Comparison of ENCODE assay signal across 8 mouse cellular contexts in the genomic region with DNA sequence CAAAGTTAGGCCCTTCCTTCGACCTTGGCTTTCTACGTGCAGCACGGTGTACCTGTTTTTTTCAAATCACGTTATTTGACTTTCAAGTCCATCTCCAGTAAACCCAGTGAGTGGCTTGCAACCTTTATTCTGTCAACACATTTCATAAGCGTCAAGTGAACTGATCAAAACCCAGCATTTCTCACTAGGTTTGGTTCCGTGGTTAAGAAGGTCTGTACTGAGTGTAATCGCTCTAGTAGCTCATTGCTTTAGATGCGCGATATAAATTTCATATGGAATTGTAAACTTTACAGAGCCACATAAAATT. TPM values are rescaled to one million over a fixed set of nuclear protein-coding genes. Genes with fewer than 3 reads are reported as not detected.
DNase-seq lines count a peak whose midpoint lies in the region; ATAC-seq and TF ChIP-seq lines count a peak whose summit lies in the region.
"Had no signal": no experiment of that assay in that cellular context is flagged by ENCODE, and none has a peak within 500 bp of the region (broad histone marks: within the 10 kb centered on the region; RNA-seq: fewer than 3 reads in every experiment).

No protein-coding gene starts in this region.

- TF ChIP-seq CTCF in small intestine, adult 2 months (IDR thresholded peaks at IDR 0.05; ENCODE audit: extremely low read depth, insufficient read length, insufficient replicate concordance, low read depth, low read length), result no peak

- peaks cover 33% of the 10 kb centered on the region for H3K36me3 ChIP-seq in lung, embryonic 15.5 days
- H3K36me3 ChIP-seq in embryonic facial prominence, embryonic 14.5 days (ENCODE audit: control insufficient read depth, insufficient read depth, low read length), result peaks cover 35% of the 10 kb centered on the region
- no peaks in the 10 kb centered on the region; the same call in 1 of the 2 replicates for H3K36me3 ChIP-seq in limb, embryonic 11.5 days (ENCODE audit: control insufficient read depth, insufficient read depth, low read length)
- peaks cover 17% of the 10 kb centered on the region for H3K36me3 ChIP-seq in small intestine, adult 2 months (ENCODE audit: control insufficient read depth, insufficient read depth, low read length)

- H3K4me3 ChIP-seq in lung, embryonic 15.5 days, result peak overlapping the region; percentile 96
- H3K4me3 ChIP-seq in embryonic facial prominence, embryonic 14.5 days (ENCODE audit: low read depth, low read length), result peak overlapping the region; percentile 95
- peak overlapping the region; percentile 55 for H3K4me3 ChIP-seq in limb, embryonic 11.5 days (ENCODE audit: low read depth, low read length)
- peak overlapping the region; percentile 91 for H3K4me3 ChIP-seq in small intestine, adult 2 months (ENCODE audit: low read depth, low read length)

- H3K27ac ChIP-seq in lung, embryonic 15.5 days, result peak overlapping the region; percentile 86
- H3K27ac ChIP-seq in embryonic facial prominence, embryonic 14.5 days (replicated peaks; ENCODE audit: low read depth, low read length), result peak overlapping the region; percentile 89
- peak overlapping the region; percentile 38; the same call in 1 of the 2 replicates for H3K27ac ChIP-seq in limb, embryonic 11.5 days (replicated peaks; ENCODE audit: low read depth, low read length)
- H3K27ac ChIP-seq in small intestine, adult 2 months (ENCODE audit: insufficient read depth, low read depth, low read length), result peak overlapping the region; percentile 26; the same call in 1 of the 2 replicates

- peak overlapping the region; percentile 55 for H3K4me2 ChIP-seq in lung, embryonic 15.5 days
- peak overlapping the region; percentile 80 for H3K4me2 ChIP-seq in embryonic facial prominence, embryonic 14.5 days (ENCODE audit: low read depth, low read length)
- H3K4me2 ChIP-seq in limb, embryonic 11.5 days (ENCODE audit: low read depth, severe bottlenecking), result peak overlapping the region; percentile 62

- DNase-seq in lung, adult 18-20 months, result no peak
- no peak for DNase-seq in embryonic facial prominence, embryonic 14.5 days (ENCODE audit: low spot score)
- no peak for DNase-seq in limb, embryonic 11.5 days (ENCODE audit: low spot score)
- no peak for DNase-seq in urinary bladder, postnatal 14 days (ENCODE audit: low spot score)
- no peak for DNase-seq in kidney, postnatal 36 days

- H3K4me1 ChIP-seq in lung, embryonic 15.5 days, result peaks cover 13% of the 10 kb centered on the region
- peaks cover 10% of the 10 kb centered on the region for H3K4me1 ChIP-seq in embryonic facial prominence, embryonic 14.5 days (ENCODE audit: control insufficient read depth, insufficient read depth, low read length)
- no peaks in the 10 kb centered on the region for H3K4me1 ChIP-seq in limb, embryonic 11.5 days (ENCODE audit: control insufficient read depth, insufficient read depth, low read length)
- H3K4me1 ChIP-seq in small intestine, adult 2 months (ENCODE audit: control insufficient read depth, insufficient read depth, insufficient read length, low read length), result no peaks in the 10 kb centered on the region; the same call in 1 of the 2 replicates

- H3K9ac ChIP-seq in lung, embryonic 15.5 days, result peak overlapping the region; percentile 92
- peak overlapping the region; percentile 92 for H3K9ac ChIP-seq in embryonic facial prominence, embryonic 14.5 days (ENCODE audit: low read depth, low read length)
- H3K9ac ChIP-seq in limb, embryonic 11.5 days (ENCODE audit: low read length), result peak overlapping the region; percentile 76

- TF ChIP-seq POLR2A in small intestine, adult 2 months (IDR thresholded peaks at IDR 0.05; ENCODE audit: low read depth, low read length), result no peak

- 4% methylated on average over 9 of the region's 9 CpGs for WGBS in lung, embryonic 15.5 days
- WGBS in embryonic facial prominence, embryonic 14.5 days, result 2% methylated on average over 9 of the region's 9 CpGs
- WGBS in limb, embryonic 11.5 days, result 5% methylated on average over 9 of the region's 9 CpGs
- 2% methylated on average over 9 of the region's 9 CpGs for WGBS in small intestine, adult 2 months

- no peak for ATAC-seq in lung, embryonic 15.5 days (ENCODE audit: borderline replicate concordance, extremely low read depth, low FRiP score, low TSS enrichment)
- no peak for ATAC-seq in embryonic facial prominence, embryonic 14.5 days (ENCODE audit: low read depth)
- no peak for ATAC-seq in limb, embryonic 11.5 days (ENCODE audit: insufficient number of reproducible peaks, low FRiP score, low TSS enrichment, low read depth)

- H3K9me3 ChIP-seq in lung, embryonic 15.5 days, result no peaks in the 10 kb centered on the region
- no peaks in the 10 kb centered on the region for H3K9me3 ChIP-seq in embryonic facial prominence, embryonic 14.5 days (ENCODE audit: control insufficient read depth, low read length)
- no peaks in the 10 kb centered on the region for H3K9me3 ChIP-seq in limb, embryonic 11.5 days (ENCODE audit: control insufficient read depth, low read length)

- no peaks in the 10 kb centered on the region for H3K27me3 ChIP-seq in lung, embryonic 15.5 days
- no peaks in the 10 kb centered on the region for H3K27me3 ChIP-seq in embryonic facial prominence, embryonic 14.5 days (replicated peaks; ENCODE audit: control insufficient read depth, insufficient read depth, low read length)
- H3K27me3 ChIP-seq in limb, embryonic 11.5 days (ENCODE audit: control insufficient read depth, insufficient read depth, low read length), result no peaks in the 10 kb centered on the region
- no peaks in the 10 kb centered on the region for H3K27me3 ChIP-seq in small intestine, adult 2 months (ENCODE audit: control insufficient read depth, insufficient read depth, low read length)

RNA-seq across cellular contexts. Expression of a gene that starts 0.5 kb away (rescaled TPM):
- polyA plus RNA-seq in lung, embryonic 15.5 days (2015; fragmentation: Nextera tagmentation; extraction: Ambion mirVana), result 238 and 243 TPM in 2 replicates
- 169 and 181 TPM in 2 replicates for polyA plus RNA-seq in embryonic facial prominence, embryonic 14.5 days (2014; fragmentation: Nextera tagmentation; extraction: Ambion mirVana)
- 243 and 245 TPM in 2 replicates for polyA plus RNA-seq in limb, embryonic 11.5 days (2014; fragmentation: Nextera tagmentation; extraction: Ambion mirVana)
- polyA plus RNA-seq in small intestine, adult 2 months (2012; rRNA removed), result 5.3 and 8.4 TPM in 2 replicates

RNA-seq across cellular contexts. Expression of a gene that starts 28.2 kb away (rescaled TPM):
- not detected in 2 replicates for polyA plus RNA-seq in lung, embryonic 15.5 days (2015; fragmentation: Nextera tagmentation; extraction: Ambion mirVana)
- not detected in 2 replicates for polyA plus RNA-seq in embryonic facial prominence, embryonic 14.5 days (2014; fragmentation: Nextera tagmentation; extraction: Ambion mirVana)
- polyA plus RNA-seq in limb, embryonic 11.5 days (2014; fragmentation: Nextera tagmentation; extraction: Ambion mirVana), result not detected in 2 replicates
- polyA plus RNA-seq in small intestine, adult 2 months (2012; rRNA removed), result 1.7 and 11.8 TPM in 2 replicates
- polyA plus RNA-seq: brain, embryonic 14.5 days had no signal

RNA-seq across cellular contexts. Expression of a gene that starts 45.9 kb away (rescaled TPM):
- 44.2 and 46.3 TPM in 2 replicates for polyA plus RNA-seq in lung, embryonic 15.5 days (2015; fragmentation: Nextera tagmentation; extraction: Ambion mirVana)
- polyA plus RNA-seq in embryonic facial prominence, embryonic 14.5 days (2014; fragmentation: Nextera tagmentation; extraction: Ambion mirVana), result 45.8 and 46.4 TPM in 2 replicates
- 52.4 and 55.3 TPM in 2 replicates for polyA plus RNA-seq in limb, embryonic 11.5 days (2014; fragmentation: Nextera tagmentation; extraction: Ambion mirVana)
- polyA plus RNA-seq in small intestine, adult 2 months (2012; rRNA removed), result 4.5 and 6.6 TPM in 2 replicates

Comparison
In these comparisons a context has a peak if more than half of its experiments do, and no peak if none do; other contexts are left out.
1. H3K27ac ChIP-seq: peak in every context shown above with its lines; median percentile 89 in embryonic facial prominence, embryonic 14.5 days; 86 in lung, embryonic 15.5 days; 38 in limb, embryonic 11.5 days; 26 in small intestine, adult 2 months.
2. RNA of a gene that starts 0.5 kb away (polyA plus RNA-seq): 243 to 245 TPM in limb, embryonic 11.5 days, 238 to 243 TPM in lung, embryonic 15.5 days and 169 to 181 TPM in embryonic facial prominence, embryonic 14.5 days; 5.3 to 8.4 TPM in small intestine, adult 2 months; every median in the first group is over 10 times any median in the second.
3. Peak in every context shown above with its lines, with median percentiles within 50 percentile points of each other: H3K4me2 ChIP-seq, H3K4me3 ChIP-seq and H3K9ac ChIP-seq.